Mouse (Mus musculus) liver, postnatal 0 days (tissue): ENCODE results near the gene Btg3.

Source experiments
- CTCF ChIP-seq: sonication (generic); IDR thresholded peaks from 2 replicates; pipeline ENCODE4 v1.5.1; 2016; ENCODE audit warnings: antibody characterized with exemption, low read depth
- EP300 ChIP-seq: IDR thresholded peaks from 2 replicates; pipeline ENCODE4 v1.6.1; 2016; ENCODE audit warnings: antibody characterized with exemption, low read depth, mild to moderate bottlenecking

GRCm38 (mm10) chr16:78399423-78399822 is 22.4 kb upstream of the Btg3 start:
- TF ChIP-seq CTCF (no peak), EP300 (no peak)
